8 mouse cellular contexts compared by ENCODE assay signal in the genomic region with DNA sequence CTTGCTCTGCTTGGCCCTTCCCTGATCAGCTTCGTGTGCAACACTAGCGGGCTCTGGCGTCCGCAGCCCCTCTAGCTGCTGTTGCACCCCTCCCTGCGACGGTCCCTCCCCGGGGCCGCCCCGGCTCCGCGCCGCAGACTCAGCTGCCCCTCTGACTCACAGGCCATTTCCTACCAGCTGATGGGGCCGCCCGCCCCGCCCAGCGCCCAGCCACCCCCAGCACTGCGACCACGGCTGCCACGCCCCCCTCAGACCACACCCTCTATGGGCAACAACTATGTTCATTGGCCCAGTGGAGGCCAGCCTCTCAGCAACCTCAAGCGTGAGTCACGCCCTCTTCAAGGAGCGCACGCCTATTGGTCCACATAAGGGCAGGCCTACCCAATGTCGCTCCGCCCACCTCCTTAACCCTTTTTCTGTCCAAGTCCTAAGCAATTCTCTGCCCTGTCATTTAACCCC. TPM values are rescaled to one million over a fixed set of nuclear protein-coding genes. Genes with fewer than 3 reads are reported as not detected.
DNase-seq lines count a peak whose midpoint lies in the region; ATAC-seq and TF ChIP-seq lines count a peak whose summit lies in the region.

No protein-coding gene starts in this region.

- peak; percentile 76 for TF ChIP-seq POLR2A in lung, adult 2 months (IDR thresholded peaks at IDR 0.05; ENCODE audit: borderline replicate concordance, extremely low read depth, low read depth, low read length)

- no peaks in the 10 kb centered on the region for H3K9me3 ChIP-seq in forebrain, embryonic 14.5 days (replicated peaks; ENCODE audit: control insufficient read depth, low read length)

- peak; percentile 95 for ATAC-seq in forebrain, embryonic 14.5 days
- ATAC-seq in neutrophil, adult 5-6 weeks (ENCODE audit: extremely low read depth, insufficient number of reproducible peaks, low FRiP score, poor library complexity, severe bottlenecking) = peak; percentile 88

- H3K4me2 ChIP-seq in forebrain, embryonic 14.5 days (ENCODE audit: low read length) = peak overlapping the region; percentile 54

- H3K27me3 ChIP-seq in forebrain, embryonic 14.5 days (replicated peaks; ENCODE audit: control insufficient read depth, insufficient read depth, low read length) = no peaks in the 10 kb centered on the region

- no peak for TF ChIP-seq CTCF in lung, adult 2 months (IDR thresholded peaks at IDR 0.05; ENCODE audit: insufficient read depth, low read length)

- H3K4me3 ChIP-seq in forebrain, embryonic 14.5 days (ENCODE audit: low read depth, low read length) = peak overlapping the region; percentile 62
- H3K4me3 ChIP-seq in lung, adult 2 months (replicated peaks; ENCODE audit: extremely low read depth, low read depth, low read length) = peak overlapping the region; percentile 89

- H3K4me1 ChIP-seq in forebrain, embryonic 14.5 days (ENCODE audit: control insufficient read depth, insufficient read depth, low read length) = peaks cover 26% of the 10 kb centered on the region
- H3K4me1 ChIP-seq in lung, adult 2 months (ENCODE audit: control insufficient read depth, insufficient read depth, low read length) = peaks cover 27% of the 10 kb centered on the region

- H3K9ac ChIP-seq in forebrain, embryonic 14.5 days (ENCODE audit: low read length) = peak overlapping the region; percentile 79

- peak; percentile 98 for DNase-seq in ES-CJ7 (ENCODE audit: low read depth, low spot score)
- peak; percentile 91 for DNase-seq in cerebellum, adult 11 months
- DNase-seq in forebrain, embryonic 14.5 days (ENCODE audit: low spot score) = peak; percentile 99
- peak; percentile 93 for DNase-seq in heart, postnatal 25 days (ENCODE audit: low spot score)
- peak; percentile 92 to 97 for DNase-seq in layer of hippocampus, adult 18-20 months (ENCODE audit: low spot score in 2 of 2)
- DNase-seq in lung, adult 2 months = peak; percentile 92
- DNase-seq in thymus, adult 18-20 months = peak; percentile 83 to 89

- peaks cover 19% of the 10 kb centered on the region for H3K36me3 ChIP-seq in forebrain, embryonic 14.5 days (ENCODE audit: control insufficient read depth, insufficient read depth, low read length)

- WGBS in forebrain, embryonic 14.5 days = 0% methylated on average over 25 of the region's 25 CpGs
- WGBS in lung, adult 2 months = under 1% methylated on average over 25 of the region's 25 CpGs

- peak overlapping the region; percentile 77 for H3K27ac ChIP-seq in forebrain, embryonic 14.5 days (ENCODE audit: low read depth, low read length)

- intact Hi-C loops in heart, postnatal 25 days (cut with DNase I) = no loop called here

RNA-seq across cellular contexts. Expression of a gene that starts 5.9 kb away (rescaled TPM):
- 19.3 and 26.7 TPM in 2 replicates for polyA plus RNA-seq in forebrain, embryonic 14.5 days (2014; fragmentation: Nextera tagmentation; extraction: Ambion mirVana)
- 10 to 100 TPM; 27.7 to 32.8 TPM for total RNA-seq in heart, postnatal 25 days (2021)
- total RNA-seq in layer of hippocampus, adult 18-20 months (2021) = 10 to 100 TPM; 36.4 to 36.6 TPM
- polyA plus RNA-seq in lung, adult 2 months (2012; rRNA removed) = 17.5 and 24.9 TPM in 2 replicates
- total RNA-seq in neutrophil, adult 5-6 weeks (2017) = 14.8 and 18.5 TPM in 2 replicates

RNA-seq across cellular contexts. Expression of a gene that starts 8.6 kb away (rescaled TPM):
- polyA plus RNA-seq in forebrain, embryonic 14.5 days (2014; fragmentation: Nextera tagmentation; extraction: Ambion mirVana) = 302 and 334 TPM in 2 replicates
- total RNA-seq in heart, postnatal 25 days (2021) = 100 to 1,000 TPM; 104 to 108 TPM
- total RNA-seq in layer of hippocampus, adult 18-20 months (2021) = 100 to 1,000 TPM; 106 to 107 TPM
- 44.9 and 56.6 TPM in 2 replicates for polyA plus RNA-seq in lung, adult 2 months (2012; rRNA removed)
- 49.5 and 56.1 TPM in 2 replicates for total RNA-seq in neutrophil, adult 5-6 weeks (2017)

RNA-seq across cellular contexts. Expression of a gene that starts 14.5 kb away (rescaled TPM):
- 18.1 and 18.2 TPM in 2 replicates for polyA plus RNA-seq in forebrain, embryonic 14.5 days (2014; fragmentation: Nextera tagmentation; extraction: Ambion mirVana)
- 10 to 100 TPM; 21.8 to 25.1 TPM for total RNA-seq in heart, postnatal 25 days (2021)
- total RNA-seq in layer of hippocampus, adult 18-20 months (2021) = 10 to 100 TPM; 26.1 to 26.4 TPM
- 15.9 and 23.3 TPM in 2 replicates for polyA plus RNA-seq in lung, adult 2 months (2012; rRNA removed)
- 10.7 and 15.6 TPM in 2 replicates for total RNA-seq in neutrophil, adult 5-6 weeks (2017)

RNA-seq across cellular contexts. Expression of a gene that starts 18.6 kb away (rescaled TPM):
- polyA plus RNA-seq in forebrain, embryonic 14.5 days (2014; fragmentation: Nextera tagmentation; extraction: Ambion mirVana) = 8.1 and 12.3 TPM in 2 replicates
- 10 to 100 TPM; 14.8 to 16.3 TPM for total RNA-seq in heart, postnatal 25 days (2021)
- 10 to 100 TPM; 33.9 to 34.9 TPM for total RNA-seq in layer of hippocampus, adult 18-20 months (2021)
- polyA plus RNA-seq in lung, adult 2 months (2012; rRNA removed) = 16.3 and 20.0 TPM in 2 replicates
- 0.74 and 0.93 TPM in 2 replicates for total RNA-seq in neutrophil, adult 5-6 weeks (2017)

RNA-seq across cellular contexts. Expression of a gene that starts 29.8 kb away (rescaled TPM):
- 17.3 and 26.1 TPM in 2 replicates for polyA plus RNA-seq in forebrain, embryonic 14.5 days (2014; fragmentation: Nextera tagmentation; extraction: Ambion mirVana)
- total RNA-seq in heart, postnatal 25 days (2021) = 1 to 10 TPM; 3.8 to 4.3 TPM
- 10 to 100 TPM in 1 of 2 experiments, 1 to 10 TPM in 1; 9.8 to 13.8 TPM for total RNA-seq in layer of hippocampus, adult 18-20 months (2021)
- polyA plus RNA-seq in lung, adult 2 months (2012; rRNA removed) = 9.1 and 12.8 TPM in 2 replicates
- 13.9 and 27.7 TPM in 2 replicates for total RNA-seq in neutrophil, adult 5-6 weeks (2017)

Comparison
In these comparisons a context has a peak if more than half of its experiments do, and no peak if none do; other contexts are left out.
1. Peak in every context shown above with its lines: DNase-seq, ATAC-seq, H3K4me3 ChIP-seq and H3K27ac ChIP-seq.